Mouse (Mus musculus): ENCODE data around the gene Pnisr.

Pnisr gene

DNA sequence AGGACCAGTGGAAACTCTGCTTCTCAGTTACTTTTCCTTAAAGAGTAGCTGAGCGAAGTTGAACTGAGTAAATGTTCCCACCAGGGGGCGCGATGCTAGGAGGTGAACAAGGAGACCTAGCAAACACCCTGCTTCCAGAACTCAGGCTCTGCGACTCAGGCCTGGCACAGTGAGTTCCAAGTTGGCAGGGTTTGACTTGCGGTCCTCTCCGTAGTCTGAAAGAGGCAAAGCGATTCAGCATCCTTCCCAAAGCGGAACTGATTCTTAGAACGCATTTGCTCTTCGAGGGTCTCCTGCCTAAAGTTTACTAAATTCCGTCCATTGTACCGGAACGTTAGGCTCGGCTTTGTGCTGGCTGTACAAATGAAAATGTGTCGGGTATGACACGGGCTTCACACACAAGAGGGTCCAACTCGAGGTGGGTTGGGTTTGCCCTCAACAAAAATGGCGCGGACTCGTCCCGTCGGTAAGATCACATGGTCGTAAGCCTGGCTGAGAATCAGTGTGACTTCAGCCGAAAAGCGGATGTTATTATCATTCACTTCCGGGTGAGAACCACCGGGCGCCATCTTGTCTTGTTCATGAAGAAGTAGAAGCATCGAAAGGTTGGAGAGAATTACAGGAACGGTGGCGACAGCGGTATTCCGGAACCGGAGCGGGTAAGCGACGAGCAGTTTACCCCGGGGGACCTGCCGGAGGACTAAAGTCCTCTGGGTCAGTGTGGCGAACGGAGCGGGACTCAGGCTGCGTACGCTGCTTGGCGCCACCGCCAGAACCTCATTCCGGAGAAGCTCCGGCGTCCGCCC lies at the start of gene Pnisr:
Pnisr (plus strand) TSS at position 103 of the 806 bp plus-strand sequence.
- peak; percentile 93 for DNase-seq (ENCODE audit: low read depth)

DNA sequence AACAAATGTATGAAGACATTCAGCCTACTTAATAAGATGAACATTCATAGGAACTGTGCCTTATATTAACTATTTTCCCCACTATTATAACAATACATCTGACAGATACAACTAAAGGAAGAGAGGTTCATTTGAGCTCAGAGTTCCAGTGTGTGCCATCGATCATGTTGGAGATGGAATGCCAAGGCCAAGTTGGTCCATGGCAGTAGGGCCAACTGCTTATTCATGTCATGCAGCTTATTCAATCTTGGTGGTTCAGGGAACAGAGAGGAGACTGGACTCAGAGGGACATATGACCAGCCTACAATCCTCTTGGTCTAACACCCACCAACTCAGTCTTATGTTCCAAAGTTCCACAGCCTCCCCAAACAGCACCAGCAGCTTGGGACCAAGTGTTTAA lies 46.4 kb upstream of the Pnisr start:
- no peak for DNase-seq (ENCODE audit: low read depth)

- DNase-seq (ENCODE audit: low read depth), result no peak
Measured at GRCm38 (mm10) chr4:21801620-21802019, 45.8 kb upstream of the Pnisr start.

- DNase-seq (ENCODE audit: low read depth), result no peak
Measured at GRCm38 (mm10) chr4:21807204-21807603, 40.2 kb upstream of the Pnisr start.

GRCm38 (mm10) chr4:21810608-21811007 lies 36.8 kb upstream of the Pnisr start:
- no peak for DNase-seq (ENCODE audit: low read depth)

GRCm38 (mm10) chr4:21812635-21813034 lies 34.7 kb upstream of the Pnisr start:
- no peak for DNase-seq (ENCODE audit: low read depth)

DNA sequence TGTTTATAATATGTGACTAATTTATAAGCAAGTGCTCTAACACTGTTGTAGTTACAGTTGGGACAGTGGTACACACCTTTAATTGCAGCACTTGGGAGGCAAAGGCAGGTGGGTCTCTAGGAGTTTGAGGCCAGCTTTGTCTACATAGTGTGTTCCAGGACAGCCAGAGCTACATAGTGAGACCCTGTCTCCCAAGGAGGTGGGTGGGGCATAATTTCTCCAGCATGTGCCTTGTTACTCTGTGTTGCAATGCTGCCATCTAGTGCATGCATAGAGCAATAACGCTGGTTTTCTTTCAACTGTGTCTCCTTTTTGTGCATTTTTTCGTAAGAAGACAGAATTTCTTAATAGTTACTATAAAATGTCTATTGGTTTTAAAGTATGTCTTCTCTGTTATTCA lies 33.4 kb upstream of the Pnisr start:
- peak; percentile 32 for DNase-seq (ENCODE audit: low read depth)

DNA sequence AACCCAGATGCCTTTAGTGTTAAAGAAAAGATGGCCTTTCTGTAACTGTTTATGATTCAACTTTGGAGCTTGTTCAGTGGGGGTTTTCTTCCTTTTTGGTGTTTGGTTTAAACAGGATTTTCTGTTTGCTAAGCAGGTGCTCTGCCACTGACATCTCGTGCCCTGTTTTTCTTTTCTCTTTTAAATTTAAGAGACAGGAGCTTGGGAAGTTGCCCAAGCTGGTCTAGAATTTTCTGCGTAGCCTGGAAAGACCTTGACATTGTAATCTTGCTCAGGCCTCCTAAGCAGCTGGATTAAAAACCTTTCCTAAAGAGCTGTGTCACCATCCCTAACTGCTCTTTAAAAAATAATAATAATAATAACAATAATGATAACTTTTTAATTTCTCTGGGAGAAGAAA lies 20.8 kb upstream of the Pnisr start:
- no peak for DNase-seq (ENCODE audit: low read depth)

DNA sequence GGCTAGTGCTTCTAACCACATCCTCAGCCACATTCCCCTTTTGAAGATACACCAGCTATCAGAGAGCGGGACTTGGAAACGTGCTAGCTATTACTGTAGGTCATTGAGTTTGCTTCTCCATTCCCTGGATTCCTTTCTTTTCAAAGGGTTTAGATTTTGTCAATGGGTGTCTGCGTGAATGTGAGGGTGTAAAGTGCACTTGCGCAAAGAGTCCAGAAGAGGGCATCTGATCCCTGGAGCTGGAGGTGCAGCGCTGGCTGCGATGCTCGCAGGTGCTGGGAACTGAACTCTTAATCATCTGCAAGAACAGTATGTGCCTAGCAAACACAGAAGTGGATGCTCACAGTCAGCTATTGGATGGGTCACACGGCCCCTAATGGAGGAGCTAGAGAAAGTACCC lies 14.5 kb upstream of the Pnisr start:
- no peak for DNase-seq (ENCODE audit: low read depth)

GRCm38 (mm10) chr4:21848287-21848630 lies 876 bp downstream of the Pnisr start:
- peak; percentile 73 for DNase-seq (ENCODE audit: low read depth)

GRCm38 (mm10) chr4:21857481-21857880 lies 10.1 kb downstream of the Pnisr start:
- no peak for DNase-seq (ENCODE audit: low read depth)

GRCm38 (mm10) chr4:21865226-21865625 lies 17.8 kb downstream of the Pnisr start:
- DNase-seq (ENCODE audit: low read depth), result no peak

DNA sequence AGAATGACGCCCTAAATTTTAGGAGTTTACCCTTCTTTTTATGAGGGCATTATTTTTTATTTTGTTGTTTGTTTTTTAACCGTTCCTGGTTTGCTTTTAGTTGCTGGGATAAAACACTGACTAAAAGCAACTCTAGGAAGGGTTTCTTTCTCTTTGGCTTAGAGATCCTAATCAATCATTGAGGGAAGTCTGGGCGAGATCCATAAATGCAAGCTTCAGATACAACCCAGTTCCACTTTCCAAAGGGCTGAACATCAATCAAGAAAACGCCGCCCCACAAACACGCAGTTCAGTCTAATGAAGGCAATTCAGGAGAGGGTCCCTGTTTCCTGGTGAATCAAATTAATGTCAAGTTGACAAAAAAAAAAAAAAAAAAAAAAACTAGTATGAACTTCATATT lies 31.4 kb downstream of the Pnisr start:
- no peak for DNase-seq (ENCODE audit: low read depth)

GRCm38 (mm10) chr4:21879565-21880220 lies 32.3 kb downstream of the Pnisr start, which contains the start of gene Coq3:
Coq3 (plus strand) TSS chr4:21879673.
- DNase-seq (ENCODE audit: low read depth), result peak; percentile 81

- no peak for DNase-seq (ENCODE audit: low read depth)
Measured at GRCm38 (mm10) chr4:21882806-21883205, 35.4 kb downstream of the Pnisr start.

DNA sequence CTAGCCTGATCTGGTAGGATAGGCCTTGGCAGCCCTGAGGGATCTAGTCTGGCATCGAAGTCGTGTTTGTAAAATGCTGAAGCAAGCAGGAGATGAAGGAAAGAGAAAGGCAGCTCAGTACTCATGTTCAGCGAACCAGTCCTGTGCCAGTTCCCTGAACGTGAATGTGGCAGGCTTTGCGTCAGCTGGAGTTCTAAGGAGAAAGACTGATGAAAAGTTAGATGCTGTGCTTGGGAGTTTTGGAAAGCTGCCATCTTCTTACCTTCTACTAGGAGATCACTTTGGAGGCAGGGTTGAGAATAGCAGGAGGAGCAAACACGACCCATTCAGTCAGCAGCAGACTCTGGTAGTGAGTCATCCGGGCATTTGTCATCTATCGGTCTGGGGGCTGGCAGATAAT lies 38.4 kb downstream of the Pnisr start:
- no peak for DNase-seq (ENCODE audit: low read depth)

Measured in c-Kit-positive CD71-negative TER-119-negative erythroid progenitor cells, embryonic 14.5 days (primary cell).